Mouse (Mus musculus) gastrocnemius, adult 2 months (tissue): ENCODE data around the gene Gapdh. TPM values are rescaled to one million over a fixed set of nuclear protein-coding genes. Genes with fewer than 3 reads are reported as not detected.

Experiments
- DNase-seq: peaks from one replicate; pipeline ENCODE4 v3.0.0; 2022
- H3K27ac ChIP-seq: fragments of 200-600 bp; 2 replicates; pipeline ENCODE4 v1.8.1; 2022; ENCODE audit warnings: mild to moderate bottlenecking
- H3K4me3 ChIP-seq: fragments of 200-600 bp; 2 replicates; pipeline ENCODE4 v1.8.1; 2022; ENCODE audit warnings: mild to moderate bottlenecking, moderate library complexity
- CTCF ChIP-seq: fragments of 200-600 bp; IDR thresholded peaks from 2 replicates; pipeline ENCODE4 v1.8.1; 2022; ENCODE audit warnings: antibody characterized with exemption, mild to moderate bottlenecking, moderate library complexity
- intact Hi-C: fragments of 180-260 bp; cut with DNase I; formaldehyde crosslinking; loops from one replicate; pipeline ENCODE4 v1.15.1; 2025
- microRNA-seq: library from miRNA; unstranded; fragments of <30 nt; microRNA quantifications from one replicate; pipeline ENCODE4 v1.2.0, GENCODE M21; 2021
- total RNA-seq, 2 experiments: library from RNA; stranded (reverse); gene quantifications; 2 replicates each; pipeline ENCODE4 v1.2.3; 2021

Gene Gapdh
- total RNA-seq, 2 experiments from 2014 or later = 9,742 to 11,894 TPM

- H3K4me3 ChIP-seq = no peak overlapping the region
- intact Hi-C loops = no loop called here
- H3K27ac ChIP-seq = no peak overlapping the region
- TF ChIP-seq CTCF = no peak
- DNase-seq = no peak
These were observed 53.7 kb downstream of the Gapdh start for GRCm38 (mm10) chr6:125112553-125112952.

Small RNA genes lying within 50 kb of the gene (microRNA-seq; reads per million reads assigned to microRNA genes)
- not detected for gene Mir3098

Other genes with a start within 250 kb of the Gapdh start
- 10 to 100 TPM; 65.5 to 99.4 TPM for gene Ptms, start 246.4 kb downstream of the Gapdh start, total RNA-seq
- 100 to 1,000 TPM; 202 to 204 TPM for gene Mlf2, start 235.1 kb downstream of the Gapdh start, total RNA-seq
- gene Cops7a, start 200.9 kb downstream of the Gapdh start, total RNA-seq = 100 to 1,000 TPM; 108 to 115 TPM
- under 1 TPM; 0.22 to 0.41 TPM for gene Pianp, start 169.8 kb downstream of the Gapdh start, total RNA-seq
- gene Zfp384, start 157.3 kb downstream of the Gapdh start, total RNA-seq = 10 to 100 TPM; 24.4 to 28.0 TPM
- 10 to 100 TPM; 26.8 to 28.3 TPM for gene Ing4, start 126.7 kb downstream of the Gapdh start, total RNA-seq
- gene Acrbp, start 116.8 kb downstream of the Gapdh start, total RNA-seq = 1 to 10 TPM; 2.4 to 4.5 TPM
- not detected for gene Lpar5, start 98.5 kb downstream of the Gapdh start, total RNA-seq
- gene Chd4, start 70.5 kb downstream of the Gapdh start, total RNA-seq = 10 to 100 TPM; 68.8 to 71.2 TPM
- gene Nop2, start 34.6 kb downstream of the Gapdh start, total RNA-seq = 10 to 100 TPM; 17.9 to 18.1 TPM
- 1 to 10 TPM; 7.8 to 9.4 TPM for gene Iffo1, start 21.2 kb downstream of the Gapdh start, total RNA-seq
- 1 to 10 TPM; 6.5 to 9.8 TPM for gene Ncapd2, start 25.2 kb upstream of the Gapdh start, total RNA-seq
- 100 to 1,000 TPM; 214 to 262 TPM for gene Mrpl51, start 25.3 kb upstream of the Gapdh start, total RNA-seq
- gene Vamp1, start 49.1 kb upstream of the Gapdh start, total RNA-seq = 10 to 100 TPM; 14.3 to 16.0 TPM
- 1 to 10 TPM; 2.4 to 2.6 TPM for gene Tapbpl, start 65.4 kb upstream of the Gapdh start, total RNA-seq
- under 1 TPM; 0.31 to 0.64 TPM for gene Cd27, start 70.5 kb upstream of the Gapdh start, total RNA-seq
- not detected for gene Tuba3a, start 119.6 kb upstream of the Gapdh start, total RNA-seq
- gene Ltbr, start 147.4 kb upstream of the Gapdh start, total RNA-seq = 10 to 100 TPM; 20.3 to 21.2 TPM
- under 1 TPM; 0.10 to 0.14 TPM for gene Scnn1a, start 154.2 kb upstream of the Gapdh start, total RNA-seq
- gene Tnfrsf1a, start 182.9 kb upstream of the Gapdh start, total RNA-seq = 10 to 100 TPM; 25.8 to 26.2 TPM
- gene Plekhg6, start 214.3 kb upstream of the Gapdh start, total RNA-seq = not detected